Mouse (Mus musculus): ENCODE measurements around the gene Mrgprh. TPM values are rescaled to one million over a fixed set of nuclear protein-coding genes. Genes with fewer than 3 reads are reported as not detected.
A peak's percentile ranks its signal among the peaks of the same experiment; 100 is the strongest.

Mrgprh gene
- total RNA-seq, 1 experiment = not detected

- DNase-seq (ENCODE audit: low read depth, low spot score) = peak; percentile 45
These were observed 41.0 kb downstream of the Mrgprh start for GRCm38 (mm10) chr17:12916588-12917380.

GRCm38 (mm10) chr17:12921073-12921472 lies 45.2 kb downstream of the Mrgprh start:
- no peak overlapping the region for H3K27ac ChIP-seq (ENCODE audit: insufficient read depth, low read depth, low read length, poor library complexity, severe bottlenecking)
- peaks cover 50% of the 10 kb centered on the region for H3K36me3 ChIP-seq (ENCODE audit: control insufficient read depth, insufficient read depth, low read length, poor library complexity, severe bottlenecking)
- no peak overlapping the region for H3K9ac ChIP-seq (ENCODE audit: insufficient read depth, low read depth, low read length, poor library complexity, severe bottlenecking)
- 0 out of 4 replicates have a peak, but pooled peaks cover 0 to 2% of the 10 kb centered on the region in 2 experiments for H3K4me1 ChIP-seq (ENCODE audit: control insufficient read depth in 2 of 2, insufficient read depth in 2 of 2, low read length in 2 of 2, poor library complexity in 1 of 2)
- no peak for DNase-seq (ENCODE audit: low read depth, low spot score)
- in situ Hi-C loops (cut with MboI; ENCODE audit: low sequenced_read_pairs in 2 of 2, unreplicated experiment in 2 of 2) = loop anchor here in 1 of 2 experiments (10.0 kb wide), 1 partner anchor 54 kb away; no protein-coding TSS in a partner anchor
- no peak for TF ChIP-seq ZNF384 (IDR thresholded peaks at IDR 0.05; ENCODE audit: low read depth, low read length)
- no peak for TF ChIP-seq HCFC1 (IDR thresholded peaks at IDR 0.05; ENCODE audit: borderline replicate concordance, insufficient read depth, low read length)
- TF ChIP-seq MAFK (IDR thresholded peaks at IDR 0.05; ENCODE audit: insufficient read depth, low read depth, low read length) = no peak
- TF ChIP-seq CHD2 (IDR thresholded peaks at IDR 0.05; ENCODE audit: low read depth, low read length) = no peak
- no peak for TF ChIP-seq ZC3H11A (IDR thresholded peaks at IDR 0.05; ENCODE audit: borderline replicate concordance, low read depth, low read length)
- H3K9me3 ChIP-seq (ENCODE audit: control insufficient read depth, insufficient read depth, low read depth, low read length) = no peaks in the 10 kb centered on the region
- H3K4me3 ChIP-seq (ENCODE audit: insufficient read depth in 1 of 2, low read depth in 1 of 2, low read length in 2 of 2, poor library complexity in 1 of 2, severe bottlenecking in 1 of 2) = no peak overlapping the region

More at GRCm38 (mm10) chr17:12916588-12917380, 41.0 kb downstream of the Mrgprh start:
- peak overlapping the region; percentile 96 for H3K9ac ChIP-seq (ENCODE audit: insufficient read depth, low read depth, low read length, poor library complexity, severe bottlenecking)
- H3K27ac ChIP-seq (ENCODE audit: insufficient read depth, low read depth, low read length, poor library complexity, severe bottlenecking) = peak overlapping the region; percentile 85
- H3K9me3 ChIP-seq (ENCODE audit: control insufficient read depth, insufficient read depth, low read depth, low read length) = no peaks in the 10 kb centered on the region
- in situ Hi-C loops (cut with MboI; ENCODE audit: low sequenced_read_pairs in 2 of 2, unreplicated experiment in 2 of 2) = no loop called here
- peak overlapping the region; percentile 85 to 90 for H3K4me3 ChIP-seq (ENCODE audit: insufficient read depth in 1 of 2, low read depth in 1 of 2, low read length in 2 of 2, poor library complexity in 1 of 2, severe bottlenecking in 1 of 2)
- H3K4me1 ChIP-seq (ENCODE audit: control insufficient read depth in 2 of 2, insufficient read depth in 2 of 2, low read length in 2 of 2, poor library complexity in 1 of 2) = peaks cover 2% of the 10 kb centered on the region in 2 experiments; a peak in 1 of 4 replicates
- H3K36me3 ChIP-seq (ENCODE audit: control insufficient read depth, insufficient read depth, low read length, poor library complexity, severe bottlenecking) = peaks cover 38% of the 10 kb centered on the region
- no peak for TF ChIP-seq HCFC1 (IDR thresholded peaks at IDR 0.05; ENCODE audit: borderline replicate concordance, insufficient read depth, low read length)
- TF ChIP-seq ZC3H11A (IDR thresholded peaks at IDR 0.05; ENCODE audit: borderline replicate concordance, low read depth, low read length) = no peak
- TF ChIP-seq CHD2 (IDR thresholded peaks at IDR 0.05; ENCODE audit: low read depth, low read length) = no peak
- TF ChIP-seq MAFK (IDR thresholded peaks at IDR 0.05; ENCODE audit: insufficient read depth, low read depth, low read length) = no peak
- no peak for TF ChIP-seq ZNF384 (IDR thresholded peaks at IDR 0.05; ENCODE audit: low read depth, low read length)

- Histone ChIP-seq H3K9ac (ENCODE audit: insufficient read depth, low read depth, low read length, poor library complexity, severe bottlenecking) (no peak overlapping the region), H3K27ac (ENCODE audit: insufficient read depth, low read depth, low read length, poor library complexity, severe bottlenecking) (no peak overlapping the region), H3K36me3 (ENCODE audit: control insufficient read depth, insufficient read depth, low read length, poor library complexity, severe bottlenecking) (peaks cover 40% of the 10 kb centered on the region), H3K4me1 (ENCODE audit: control insufficient read depth in 2 of 2, insufficient read depth in 2 of 2, low read length in 2 of 2, poor library complexity in 1 of 2) (no peaks in the 10 kb centered on the region), H3K4me3 (ENCODE audit: insufficient read depth in 1 of 2, low read depth in 1 of 2, low read length in 2 of 2, poor library complexity in 1 of 2, severe bottlenecking in 1 of 2) (no peak overlapping the region), H3K9me3 (ENCODE audit: control insufficient read depth, insufficient read depth, low read depth, low read length) (no peaks in the 10 kb centered on the region)
- in situ Hi-C loops (cut with MboI; ENCODE audit: low sequenced_read_pairs in 2 of 2, unreplicated experiment in 2 of 2) = loop anchor here in 1 of 2 experiments (10.0 kb wide), 1 partner anchor 50 kb away; no protein-coding TSS in a partner anchor
- no peak for TF ChIP-seq ZC3H11A (IDR thresholded peaks at IDR 0.05; ENCODE audit: borderline replicate concordance, low read depth, low read length)
- no peak for TF ChIP-seq MAFK (IDR thresholded peaks at IDR 0.05; ENCODE audit: insufficient read depth, low read depth, low read length)
- TF ChIP-seq CHD2 (IDR thresholded peaks at IDR 0.05; ENCODE audit: low read depth, low read length) = no peak
- TF ChIP-seq ZNF384 (IDR thresholded peaks at IDR 0.05; ENCODE audit: low read depth, low read length) = no peak
- TF ChIP-seq HCFC1 (IDR thresholded peaks at IDR 0.05; ENCODE audit: borderline replicate concordance, insufficient read depth, low read length) = no peak
- no peak for DNase-seq (ENCODE audit: low read depth, low spot score)
These were observed 49.2 kb downstream of the Mrgprh start for GRCm38 (mm10) chr17:12925001-12925400.

- TF ChIP-seq HCFC1 (IDR thresholded peaks at IDR 0.05; ENCODE audit: borderline replicate concordance, insufficient read depth, low read length) = no peak
- no peak for TF ChIP-seq ZC3H11A (IDR thresholded peaks at IDR 0.05; ENCODE audit: borderline replicate concordance, low read depth, low read length)
- TF ChIP-seq ZNF384 (IDR thresholded peaks at IDR 0.05; ENCODE audit: low read depth, low read length) = no peak
- no peak for TF ChIP-seq CHD2 (IDR thresholded peaks at IDR 0.05; ENCODE audit: low read depth, low read length)
- no peak for TF ChIP-seq MAFK (IDR thresholded peaks at IDR 0.05; ENCODE audit: insufficient read depth, low read depth, low read length)
- Histone ChIP-seq H3K9ac (ENCODE audit: insufficient read depth, low read depth, low read length, poor library complexity, severe bottlenecking) (no peak overlapping the region), H3K4me1 (ENCODE audit: control insufficient read depth in 2 of 2, insufficient read depth in 2 of 2, low read length in 2 of 2, poor library complexity in 1 of 2) (no peaks in the 10 kb centered on the region), H3K4me3 (ENCODE audit: insufficient read depth in 1 of 2, low read depth in 1 of 2, low read length in 2 of 2, poor library complexity in 1 of 2, severe bottlenecking in 1 of 2) (no peak overlapping the region), H3K27ac (ENCODE audit: insufficient read depth, low read depth, low read length, poor library complexity, severe bottlenecking) (no peak overlapping the region), H3K9me3 (ENCODE audit: control insufficient read depth, insufficient read depth, low read depth, low read length) (no peaks in the 10 kb centered on the region), H3K36me3 (ENCODE audit: control insufficient read depth, insufficient read depth, low read length, poor library complexity, severe bottlenecking) (peaks cover 35% of the 10 kb centered on the region)
- no peak for DNase-seq (ENCODE audit: low read depth, low spot score)
- in situ Hi-C loops (cut with MboI; ENCODE audit: low sequenced_read_pairs in 2 of 2, unreplicated experiment in 2 of 2) = loop anchor here in 1 of 2 experiments (10.0 kb wide), 1 partner anchor 49 kb away; no protein-coding TSS in a partner anchor
These were observed 49.9 kb downstream of the Mrgprh start for GRCm38 (mm10) chr17:12925703-12926180.

Other genes starting within 250 kb of the Mrgprh start
- gene Slc22a1, start 200.2 kb upstream of the Mrgprh start, total RNA-seq (2012; rRNA removed) = 0.11 and 0.18 TPM in 2 replicates
- gene Igf2r, start 106.4 kb upstream of the Mrgprh start, total RNA-seq (2012; rRNA removed) = 91.9 and 168 TPM in 2 replicates
- gene Mas1, start 7.9 kb upstream of the Mrgprh start, total RNA-seq (2012; rRNA removed) = not detected in 2 replicates
- gene Pnldc1, start 34.2 kb downstream of the Mrgprh start, total RNA-seq (2012; rRNA removed) = 18.7 and 35.5 TPM in 2 replicates
- 414 and 519 TPM in 2 replicates for gene Tcp1, start 39.7 kb downstream of the Mrgprh start, total RNA-seq (2012; rRNA removed)
- 119 and 147 TPM in 2 replicates for gene Mrpl18, start 40.3 kb downstream of the Mrgprh start, total RNA-seq (2012; rRNA removed)
- 6.4 and 9.1 TPM in 2 replicates for gene Acat3, start 64.6 kb downstream of the Mrgprh start, total RNA-seq (2012; rRNA removed)
- gene Acat2, start 84.7 kb downstream of the Mrgprh start, total RNA-seq (2012; rRNA removed) = 44.0 and 57.3 TPM in 2 replicates
- gene Wtap, start 118.1 kb downstream of the Mrgprh start, total RNA-seq (2012; rRNA removed) = 83.8 and 85.6 TPM in 2 replicates
- gene Sod2, start 130.8 kb downstream of the Mrgprh start, total RNA-seq (2012; rRNA removed) = 161 and 199 TPM in 2 replicates
- gene Gpr31b, start 176.3 kb downstream of the Mrgprh start, total RNA-seq (2012; rRNA removed) = not detected in 2 replicates
- gene Tcp10b, start 185.1 kb downstream of the Mrgprh start, total RNA-seq (2012; rRNA removed) = 0.31 and 0.79 TPM in 2 replicates